Mouse (Mus musculus) liver, adult (tissue): ENCODE data around the gene Agrn.

Source experiments
- GATA4 ChIP-seq: IDR thresholded peaks from 2 replicates; pipeline ENCODE4 v1.6.1; 2014; ENCODE audit warnings: mild to moderate bottlenecking, low read length; ENCODE audit not compliant: insufficient replicate concordance

Agrn gene

DNA sequence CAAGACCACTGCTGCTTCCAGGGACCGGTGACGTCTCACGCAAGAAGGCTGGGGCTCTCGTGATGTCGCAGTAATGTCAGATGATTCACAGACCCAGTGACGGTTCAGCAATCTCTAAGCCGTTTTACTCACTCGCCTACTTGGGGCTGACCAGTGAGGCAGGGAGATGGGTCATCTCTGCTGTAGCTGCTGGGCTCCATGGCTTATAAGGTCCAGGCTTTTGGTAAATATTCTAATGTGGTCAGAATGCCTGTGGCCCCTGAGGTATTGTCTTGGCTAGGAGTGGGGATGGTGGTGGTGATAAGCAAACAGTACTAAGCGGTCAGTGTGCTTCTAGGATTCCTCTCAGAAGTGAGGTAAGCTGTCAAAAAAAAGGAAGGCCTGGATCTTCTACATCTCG is 66.3 kb downstream of the Agrn start:
- TF ChIP-seq GATA4, result no peak

- TF ChIP-seq GATA4, result no peak
Measured at GRCm38 (mm10) chr4:156130436-156130835, 66.9 kb downstream of the Agrn start, which contains the start of gene Rnf223. Rnf223 (plus strand) TSS chr4:156130513.

- no peak for TF ChIP-seq GATA4
Measured at GRCm38 (mm10) chr4:156128746-156129145, 68.5 kb downstream of the Agrn start.

DNA sequence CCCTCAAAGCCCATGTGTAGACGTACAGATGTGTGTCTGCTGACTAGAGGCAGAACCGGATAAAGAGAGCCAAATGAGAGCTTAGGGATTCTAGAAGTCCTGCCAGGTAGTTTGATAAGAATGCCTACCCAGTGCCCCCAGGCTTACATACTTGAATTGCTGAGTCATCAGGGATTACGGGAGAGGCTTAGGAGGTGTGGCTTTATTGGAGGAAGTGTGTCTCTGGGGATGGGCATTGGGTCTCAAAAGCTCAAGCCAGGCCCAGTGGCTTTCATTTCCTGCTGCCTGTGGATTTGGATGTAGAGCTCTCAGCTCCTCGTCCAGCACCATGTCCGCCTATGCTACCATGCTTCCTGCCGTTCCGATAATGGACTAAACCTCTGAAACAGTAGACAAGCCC is 70.4 kb downstream of the Agrn start:
- no peak for TF ChIP-seq GATA4

- TF ChIP-seq GATA4, result no peak
Measured at GRCm38 (mm10) chr4:156125393-156125792, 71.9 kb downstream of the Agrn start.

DNA sequence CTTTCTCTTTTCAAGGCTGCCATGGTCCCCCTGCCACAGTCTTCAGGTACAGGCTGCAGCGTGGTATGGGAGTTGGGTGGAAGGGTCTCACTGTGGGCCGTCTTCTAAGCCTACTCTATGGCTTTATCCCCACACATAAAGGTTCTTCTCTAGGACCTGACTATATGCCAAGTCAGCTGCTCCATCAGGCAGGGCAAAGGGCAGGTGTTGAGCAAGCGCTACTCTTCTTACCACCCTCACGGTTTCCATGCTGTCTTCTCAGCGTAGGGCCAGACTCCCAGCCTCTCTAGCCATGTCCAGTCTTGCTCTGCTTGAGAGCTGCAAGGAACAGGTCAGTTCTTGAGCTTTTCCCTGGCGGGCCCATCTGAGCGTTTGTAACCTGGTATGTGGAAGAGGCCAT is 73.2 kb downstream of the Agrn start:
- TF ChIP-seq GATA4, result no peak
